Mouse (Mus musculus): ENCODE data around the gene Psme4.

DNA sequence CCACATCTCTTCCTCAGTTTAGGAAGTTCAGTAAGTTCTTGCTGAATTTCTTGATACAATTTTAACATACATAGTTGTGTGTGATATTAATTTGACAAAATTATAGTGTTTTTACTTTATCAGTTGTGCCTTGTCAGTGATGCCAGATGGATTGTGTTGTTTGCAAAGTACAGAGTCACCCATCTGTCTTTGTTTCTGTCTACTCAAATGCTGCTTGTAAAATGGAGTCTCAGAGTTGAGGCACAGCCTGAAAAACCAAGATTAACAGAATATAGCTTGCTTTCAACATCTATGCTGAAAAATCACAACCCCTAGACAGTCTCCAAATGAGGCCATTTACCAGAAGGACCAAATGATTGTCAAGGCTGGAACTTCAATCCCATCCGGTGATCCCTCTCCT lies 157.0 kb downstream of the Psme4 start:
- TF ChIP-seq POLR2A (IDR thresholded peaks at IDR 0.05; ENCODE audit: insufficient read depth, low read length) (no peak), CTCF (IDR thresholded peaks at IDR 0.05; ENCODE audit: low read depth, low read length) (no peak)

All from ES-Bruce4 (cell line).